Comparison of ENCODE assay signal across 8 mouse cellular contexts in genomic region chr16:20498677-20499475, GRCm38 (mm10). TPM values are rescaled to one million over a fixed set of nuclear protein-coding genes. Genes with fewer than 3 reads are reported as not detected.
DNase-seq lines count a peak whose midpoint lies in the region; ATAC-seq and TF ChIP-seq lines count a peak whose summit lies in the region.

Eif2b5 (plus strand) TSS chr16:20498817.

- peak within 1 kb of the TSS; percentile 93 for H3K4me3 ChIP-seq in embryonic facial prominence, embryonic 13.5 days
- peak within 1 kb of the TSS; percentile 56 for H3K4me3 ChIP-seq in kidney, adult 2 months (ENCODE audit: insufficient read depth, low read depth, low read length)
- H3K4me3 ChIP-seq in limb, embryonic 12.5 days (replicated peaks) = peak within 1 kb of the TSS; percentile 93
- peak within 1 kb of the TSS; percentile 94 for H3K4me3 ChIP-seq in midbrain, embryonic 15.5 days
- peak within 1 kb of the TSS; percentile 76 for H3K4me3 ChIP-seq in spleen, adult 2 months (ENCODE audit: extremely low read depth, insufficient read depth, insufficient read length)

- peak within 1 kb of the TSS; percentile 87 for H3K27ac ChIP-seq in embryonic facial prominence, embryonic 13.5 days
- H3K27ac ChIP-seq in kidney, adult 2 months (ENCODE audit: insufficient read depth, low read depth, low read length) = peak within 1 kb of the TSS; percentile 11; the same call in 1 of the 2 replicates
- H3K27ac ChIP-seq in limb, embryonic 12.5 days = 0 out of 2 replicates have a peak within 1 kb of the TSS, but pooled peaks have one; percentile 57
- peak within 1 kb of the TSS; percentile 86 for H3K27ac ChIP-seq in midbrain, embryonic 15.5 days
- 0 out of 2 replicates have a peak within 1 kb of the TSS, but pooled peaks have one; percentile 3 for H3K27ac ChIP-seq in spleen, adult 2 months (ENCODE audit: insufficient read depth, low read length)

- DNase-seq in 3134 (ENCODE audit: extremely low read depth, insufficient read length, low spot score) = peak; percentile 94
- peak; percentile 94 to 95 for DNase-seq in adrenal gland, postnatal 36 days
- DNase-seq in heart, adult 18-20 months = peak; percentile 97 to 99
- DNase-seq in kidney, adult 2 months = peak; percentile 98
- DNase-seq in spleen, adult 2 months (ENCODE audit: low read depth in 1 of 2, low spot score in 2 of 2) = peak; percentile 88 to 97

- H3K4me1 ChIP-seq in embryonic facial prominence, embryonic 13.5 days = peaks cover 15% of the 10 kb centered on the region
- no peaks in the 10 kb centered on the region for H3K4me1 ChIP-seq in kidney, adult 2 months (ENCODE audit: control insufficient read depth, insufficient read depth, low read length)
- peaks cover 13% of the 10 kb centered on the region for H3K4me1 ChIP-seq in limb, embryonic 12.5 days (replicated peaks)
- peaks cover 22% of the 10 kb centered on the region for H3K4me1 ChIP-seq in midbrain, embryonic 15.5 days
- H3K4me1 ChIP-seq in spleen, adult 2 months (ENCODE audit: control insufficient read depth, insufficient read depth, insufficient read length) = peaks cover 6% of the 10 kb centered on the region; the same call in 1 of the 2 replicates

- no peak for TF ChIP-seq CTCF in kidney, adult 2 months (conservative IDR thresholded peaks at IDR 0.05; ENCODE audit: insufficient read depth, insufficient read length, low read depth, low read length)
- no peak for TF ChIP-seq CTCF in spleen, adult 2 months (IDR thresholded peaks at IDR 0.05; ENCODE audit: extremely low read depth, insufficient read depth, insufficient read length, insufficient replicate concordance)

- H3K36me3 ChIP-seq in embryonic facial prominence, embryonic 13.5 days = peaks cover 33% of the 10 kb centered on the region
- H3K36me3 ChIP-seq in kidney, adult 2 months (ENCODE audit: control insufficient read depth, insufficient read depth, low read length) = no peaks in the 10 kb centered on the region; the same call in 1 of the 2 replicates
- H3K36me3 ChIP-seq in limb, embryonic 12.5 days = peaks cover 37% of the 10 kb centered on the region
- peaks cover 29% of the 10 kb centered on the region for H3K36me3 ChIP-seq in midbrain, embryonic 15.5 days (replicated peaks)
- peaks cover 24% of the 10 kb centered on the region for H3K36me3 ChIP-seq in spleen, adult 2 months (ENCODE audit: control insufficient read depth, insufficient read depth, low read length)

- peak; percentile 88 for ATAC-seq in embryonic facial prominence, embryonic 13.5 days (ENCODE audit: insufficient number of reproducible peaks, insufficient read depth, low FRiP score, low TSS enrichment, low read depth)
- peak; percentile 89 for ATAC-seq in limb, embryonic 12.5 days (ENCODE audit: insufficient number of reproducible peaks, insufficient read depth, low FRiP score, low TSS enrichment, low read depth)
- peak; percentile 96 for ATAC-seq in midbrain, embryonic 15.5 days (replicated peaks)

- H3K9me3 ChIP-seq in embryonic facial prominence, embryonic 13.5 days = no peaks in the 10 kb centered on the region
- H3K9me3 ChIP-seq in limb, embryonic 12.5 days = no peaks in the 10 kb centered on the region
- H3K9me3 ChIP-seq in midbrain, embryonic 15.5 days = no peaks in the 10 kb centered on the region

- H3K4me2 ChIP-seq in embryonic facial prominence, embryonic 13.5 days = peak within 1 kb of the TSS; percentile 89
- peak within 1 kb of the TSS; percentile 87 for H3K4me2 ChIP-seq in limb, embryonic 12.5 days
- H3K4me2 ChIP-seq in midbrain, embryonic 15.5 days = peak within 1 kb of the TSS; percentile 76

- under 1% methylated on average over 49 of the region's 49 CpGs for whole genome bisulfite sequencing in embryonic facial prominence, embryonic 13.5 days
- 1% methylated on average over 49 of the region's 49 CpGs for WGBS in kidney, adult 2 months
- under 1% methylated on average over 49 of the region's 49 CpGs for WGBS in limb, embryonic 12.5 days
- under 1% methylated on average over 49 of the region's 49 CpGs for WGBS in midbrain, embryonic 15.5 days
- under 1% methylated on average over 49 of the region's 49 CpGs for WGBS in spleen, adult 2 months

- no peaks in the 10 kb centered on the region for H3K27me3 ChIP-seq in embryonic facial prominence, embryonic 13.5 days
- H3K27me3 ChIP-seq in kidney, adult 2 months (replicated peaks; ENCODE audit: control insufficient read depth, insufficient read depth, low read length) = no peaks in the 10 kb centered on the region
- peaks cover 11% of the 10 kb centered on the region; the same call in 1 of the 2 replicates for H3K27me3 ChIP-seq in limb, embryonic 12.5 days
- H3K27me3 ChIP-seq in midbrain, embryonic 15.5 days (replicated peaks) = peaks cover 7% of the 10 kb centered on the region; the same call in 1 of the 2 replicates
- H3K27me3 ChIP-seq in spleen, adult 2 months (ENCODE audit: control insufficient read depth, insufficient read depth, low read length) = no peaks in the 10 kb centered on the region

- TF ChIP-seq POLR2A in kidney, adult 2 months (IDR thresholded peaks at IDR 0.05; ENCODE audit: low read depth, low read length) = peak; percentile 54
- peak; percentile 70 for TF ChIP-seq POLR2A in spleen, adult 2 months (IDR thresholded peaks at IDR 0.05; ENCODE audit: low read depth, low read length)

- H3K9ac ChIP-seq in embryonic facial prominence, embryonic 13.5 days = peak within 1 kb of the TSS; percentile 94
- H3K9ac ChIP-seq in limb, embryonic 12.5 days (replicated peaks) = peak within 1 kb of the TSS; percentile 93
- peak within 1 kb of the TSS; percentile 92 for H3K9ac ChIP-seq in midbrain, embryonic 15.5 days

RNA-seq across cellular contexts. Expression of gene Eif2b5, which starts in this region (rescaled TPM):
- total RNA-seq in adrenal gland, postnatal 36 days (2021) = 10 to 100 TPM; 62.4 to 62.6 TPM
- 96.6 and 114 TPM in 2 replicates for polyA plus RNA-seq in embryonic facial prominence, embryonic 13.5 days (2015; fragmentation: Nextera tagmentation; extraction: Ambion mirVana)
- 10 to 100 TPM; 55.1 to 60.2 TPM for total RNA-seq in heart, adult 18-20 months (2021)
- 30.4 and 33.9 TPM in 2 replicates for polyA plus RNA-seq in kidney, adult 2 months (2012; rRNA removed)
- 140 and 144 TPM in 2 replicates for polyA plus RNA-seq in limb, embryonic 12.5 days (2016; fragmentation: Nextera tagmentation; extraction: Ambion mirVana)
- 96.2 and 100 TPM in 2 replicates for polyA plus RNA-seq in midbrain, embryonic 15.5 days (2015; fragmentation: Nextera tagmentation; extraction: Ambion mirVana)
- 16.6 and 17.5 TPM in 2 replicates for polyA plus RNA-seq in spleen, adult 2 months (2012; rRNA removed)

Comparison
In these comparisons a context has a peak if more than half of its experiments do, and no peak if none do; other contexts are left out.
1. Peak in every context shown above with its lines: DNase-seq, ATAC-seq, H3K4me3 ChIP-seq and H3K27ac ChIP-seq.
2. H3K27ac ChIP-seq: peak in every context shown above with its lines; median percentile 87 in embryonic facial prominence, embryonic 13.5 days; 86 in midbrain, embryonic 15.5 days; 57 in limb, embryonic 12.5 days; 11 in kidney, adult 2 months; 3 in spleen, adult 2 months.